Mouse (Mus musculus): ENCODE measurements around the gene Tmem117. TPM values are rescaled to one million over a fixed set of nuclear protein-coding genes. Genes with fewer than 3 reads are reported as not detected.

The Tmem117 gene
- polyA plus RNA-seq, 1 experiment = 1.1 TPM

DNA sequence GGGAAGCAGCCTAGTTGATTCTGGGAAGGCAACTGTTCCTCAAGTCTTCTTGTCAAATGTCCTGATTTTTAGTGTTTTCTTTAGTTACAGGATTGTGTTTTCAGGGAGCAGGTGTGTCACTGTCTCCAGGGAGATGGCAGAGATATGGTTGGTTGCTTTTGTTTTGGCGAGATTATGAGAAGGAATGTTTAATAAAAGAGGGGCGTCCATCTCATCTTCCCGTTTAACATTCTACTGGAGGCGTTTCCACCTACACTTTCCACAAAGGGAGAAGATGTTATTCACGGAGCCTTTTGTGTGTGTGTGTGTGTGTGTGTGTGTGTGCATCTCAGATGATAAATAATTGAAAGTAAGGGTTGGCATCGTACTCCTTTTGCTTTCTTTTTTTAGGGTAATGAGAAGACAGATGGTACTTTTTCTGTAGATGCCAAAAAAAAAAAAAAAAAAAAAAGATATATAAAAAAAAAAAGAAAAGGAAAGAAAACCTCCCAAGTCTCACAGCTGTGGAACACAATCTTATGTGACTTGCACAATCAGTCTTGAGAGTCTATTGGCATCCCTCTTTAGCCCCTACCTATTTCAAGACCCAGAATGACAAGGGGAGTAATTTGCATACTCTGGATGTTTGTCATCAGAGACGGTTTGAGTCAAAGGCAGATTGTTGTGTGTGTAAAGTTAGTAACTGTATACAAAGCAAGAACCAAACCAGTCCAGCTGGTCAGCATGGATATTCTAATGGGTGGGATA, 142.0 kb downstream of the Tmem117 start:
- DNase-seq (ENCODE audit: low spot score) = no peak

- DNase-seq (ENCODE audit: low spot score) = no peak
Observed at GRCm38 (mm10) chr15:94771691-94772090, 142.7 kb downstream of the Tmem117 start.

DNA sequence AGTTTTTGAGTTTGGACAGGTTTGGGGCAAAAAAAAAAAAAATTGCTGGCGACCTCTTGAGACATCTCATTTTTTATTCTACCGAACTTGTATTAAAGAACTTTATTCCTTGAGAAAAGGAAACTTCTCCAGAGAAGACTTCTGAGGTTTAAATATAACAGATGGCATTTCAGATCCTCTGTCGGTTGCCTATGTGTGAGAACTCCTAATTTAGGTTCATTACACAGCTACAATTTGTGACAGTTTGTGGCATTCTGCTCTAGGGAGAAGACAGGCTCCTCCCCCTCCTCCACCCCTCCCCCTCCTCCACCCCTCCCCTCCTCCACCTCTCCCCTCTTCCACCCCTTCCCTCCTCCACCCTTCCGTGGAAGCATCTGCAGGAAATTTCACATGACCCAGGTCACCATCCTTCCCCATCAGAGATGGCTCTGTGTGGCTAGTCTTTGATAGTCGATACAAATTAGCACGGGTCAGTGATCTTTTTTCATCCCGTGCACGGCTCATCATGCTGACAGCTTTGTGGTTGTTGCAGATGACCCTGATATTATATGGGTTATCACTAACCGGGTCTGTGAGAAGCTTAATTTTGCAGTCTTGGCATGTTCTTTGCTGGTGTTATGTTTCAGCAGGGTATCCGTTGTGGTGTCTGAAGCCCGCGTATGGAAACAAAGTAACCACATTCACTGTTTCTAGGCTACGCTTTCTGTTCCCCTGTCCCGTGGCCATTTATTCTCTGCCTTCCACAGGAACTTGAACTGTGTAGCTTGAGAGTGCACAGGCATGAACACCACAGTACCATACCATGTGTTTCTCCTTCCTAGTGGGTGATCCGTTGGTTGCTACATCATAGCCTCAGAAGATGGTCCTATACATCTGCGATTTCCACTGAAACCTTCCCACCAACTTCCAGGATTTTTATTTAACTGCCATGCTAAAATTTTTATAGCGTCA, 147.4 kb downstream of the Tmem117 start:
- no peak for DNase-seq (ENCODE audit: low spot score)

DNA sequence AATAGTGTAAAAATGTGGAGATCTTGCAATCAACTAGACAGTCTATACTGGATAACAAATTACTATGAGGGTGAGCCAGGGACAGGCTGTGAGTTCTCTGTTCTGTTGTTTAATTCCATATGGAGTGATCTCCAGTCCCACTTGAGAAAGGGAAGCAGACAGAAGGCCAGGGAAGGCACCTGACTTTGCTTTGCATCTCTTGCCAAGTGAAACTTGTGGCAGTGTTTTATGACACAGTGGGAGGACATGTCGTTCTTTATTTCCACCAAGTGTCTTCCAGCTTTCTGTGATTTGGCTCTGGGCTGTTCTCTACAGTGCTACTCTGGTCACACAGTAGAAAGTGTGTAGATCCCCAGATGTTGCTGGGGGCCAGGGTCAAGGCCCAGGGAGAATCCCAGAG, 152.5 kb downstream of the Tmem117 start:
- DNase-seq (ENCODE audit: low spot score) = no peak

GRCm38 (mm10) chr15:94793455-94793854, 164.4 kb downstream of the Tmem117 start:
- no peak for DNase-seq (ENCODE audit: low spot score)

- no peak for DNase-seq (ENCODE audit: low spot score)
Observed at GRCm38 (mm10) chr15:94795484-94795883, 166.5 kb downstream of the Tmem117 start.

GRCm38 (mm10) chr15:94798236-94798635, 169.2 kb downstream of the Tmem117 start:
- DNase-seq (ENCODE audit: low spot score) = no peak

GRCm38 (mm10) chr15:94801462-94801861, 172.4 kb downstream of the Tmem117 start:
- DNase-seq (ENCODE audit: low spot score) = no peak

DNA sequence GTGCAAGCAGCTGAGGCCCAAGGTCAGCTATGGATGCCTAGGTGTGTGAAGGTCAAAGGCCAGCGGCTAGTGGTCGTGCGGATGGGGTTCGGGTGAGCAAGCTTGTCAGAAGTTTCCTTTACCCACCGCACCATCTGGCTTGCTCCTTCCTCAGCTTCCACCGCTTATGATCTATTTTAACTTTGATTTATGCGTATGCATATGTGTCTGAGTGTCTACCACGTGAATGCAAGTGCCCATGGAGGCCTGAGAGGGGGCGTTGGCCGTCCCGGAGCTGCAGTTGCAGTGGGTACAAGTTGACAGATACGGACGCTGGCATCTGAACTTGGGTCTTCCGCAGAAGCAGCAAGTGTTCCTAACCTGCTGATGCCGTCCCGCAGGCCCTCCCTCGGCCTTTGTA, 173.8 kb downstream of the Tmem117 start:
- no peak for DNase-seq (ENCODE audit: low spot score)

DNA sequence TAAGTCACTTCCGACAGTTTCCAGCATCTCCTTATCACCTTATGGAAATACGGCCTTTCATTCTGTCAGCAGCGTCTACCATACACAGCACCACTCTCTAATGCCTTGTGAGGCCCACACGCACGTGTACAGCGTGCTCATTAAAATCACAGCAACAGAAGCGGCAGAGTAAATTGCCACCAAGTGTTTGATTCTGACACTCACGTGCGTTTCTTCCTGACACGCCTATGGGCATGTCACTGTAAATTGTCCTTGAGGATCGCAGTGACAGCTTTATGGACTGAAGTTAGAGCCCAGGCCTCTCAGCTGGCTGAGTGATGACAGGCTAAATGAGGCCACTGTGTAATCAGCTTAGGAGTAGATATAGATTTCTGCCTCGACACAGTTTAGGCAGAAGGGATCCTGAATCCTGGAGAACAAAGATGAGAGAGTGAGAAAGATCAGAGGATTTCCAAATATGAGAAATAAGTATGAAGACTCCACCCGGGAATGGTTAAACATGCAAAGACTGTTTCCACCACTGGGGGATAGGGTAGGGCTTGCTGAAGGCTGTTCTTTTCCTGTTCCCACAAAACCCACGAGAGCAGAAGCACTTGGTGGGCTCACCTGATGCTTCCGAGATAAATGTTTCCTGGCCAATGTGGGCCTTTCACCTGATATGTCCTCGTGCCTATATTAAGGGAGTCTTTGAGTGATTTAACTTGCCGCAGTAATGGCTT, 174.8 kb downstream of the Tmem117 start:
- DNase-seq (ENCODE audit: low spot score) = no peak

- no peak for DNase-seq (ENCODE audit: low spot score)
Observed at GRCm38 (mm10) chr15:94806005-94806404, 177.0 kb downstream of the Tmem117 start.

GRCm38 (mm10) chr15:94811550-94811949, 182.5 kb downstream of the Tmem117 start:
- no peak for DNase-seq (ENCODE audit: low spot score)

GRCm38 (mm10) chr15:94814213-94815100, 185.4 kb downstream of the Tmem117 start:
- no peak for DNase-seq (ENCODE audit: low spot score)

DNA sequence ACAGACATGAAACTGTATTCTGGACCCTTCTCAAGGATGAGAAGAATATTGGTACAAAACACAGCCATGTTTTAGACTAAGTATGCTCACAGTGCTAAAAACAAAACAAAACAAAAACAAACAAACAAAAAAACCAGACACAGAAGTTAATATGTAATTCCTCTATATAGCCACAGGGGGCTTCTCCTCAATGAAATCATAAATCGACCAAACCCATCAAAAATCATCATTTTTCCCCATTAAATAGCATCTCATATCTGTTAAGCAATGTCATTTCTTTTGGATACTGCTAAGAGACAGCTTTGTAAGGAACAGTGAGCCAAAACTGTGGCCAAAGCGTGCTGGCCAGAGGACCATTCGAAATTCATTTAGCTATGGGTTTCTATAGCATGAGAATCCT, 206.6 kb downstream of the Tmem117 start:
- no peak for DNase-seq (ENCODE audit: low spot score)

DNA sequence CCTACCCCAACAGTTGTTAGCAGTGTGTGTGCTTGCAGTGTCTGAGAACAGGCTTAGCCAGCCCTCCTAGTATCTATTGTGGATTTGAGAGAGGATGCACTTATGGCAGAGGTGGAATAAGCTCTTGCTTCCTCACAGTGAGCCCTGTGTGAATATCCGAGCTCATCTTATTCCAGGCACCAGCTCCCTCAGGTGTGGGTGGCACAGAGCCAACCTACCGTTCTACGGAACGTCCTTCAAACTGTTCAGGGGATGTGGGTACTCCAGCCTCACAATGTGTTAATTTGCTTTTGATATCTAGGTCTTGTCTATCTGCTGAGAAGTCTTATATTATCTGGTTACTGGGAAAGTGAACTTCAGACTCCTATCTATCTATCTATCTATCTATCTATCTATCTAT, 209.6 kb downstream of the Tmem117 start:
- no peak for DNase-seq (ENCODE audit: low spot score)

- no peak for DNase-seq (ENCODE audit: low spot score)
Observed at GRCm38 (mm10) chr15:94847501-94847900, 218.5 kb downstream of the Tmem117 start.

- no peak for DNase-seq (ENCODE audit: low spot score)
Observed at GRCm38 (mm10) chr15:94859641-94860040, 230.6 kb downstream of the Tmem117 start.

GRCm38 (mm10) chr15:94861173-94861572, 232.1 kb downstream of the Tmem117 start:
- no peak for DNase-seq (ENCODE audit: low spot score)

DNA sequence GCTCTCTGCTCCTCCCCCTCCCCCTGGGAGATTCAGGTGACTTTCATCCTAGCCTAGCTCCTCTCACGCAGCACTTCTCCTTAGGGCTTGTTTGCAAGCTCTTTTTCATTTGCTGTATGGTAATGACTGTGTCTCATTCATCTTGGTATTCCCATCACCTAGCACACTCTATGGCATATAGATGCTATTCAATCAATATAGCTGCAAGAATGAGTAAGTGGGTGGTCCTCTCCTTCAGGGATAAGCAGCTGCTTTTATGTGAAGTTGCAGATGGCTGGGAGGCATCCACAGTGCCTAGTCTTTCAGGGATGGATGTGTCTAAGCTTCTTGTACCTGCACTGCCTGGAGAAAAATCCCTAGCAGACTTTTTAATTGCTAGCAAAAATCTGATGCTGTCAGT, 235.1 kb downstream of the Tmem117 start:
- DNase-seq (ENCODE audit: low spot score) = no peak

DNA sequence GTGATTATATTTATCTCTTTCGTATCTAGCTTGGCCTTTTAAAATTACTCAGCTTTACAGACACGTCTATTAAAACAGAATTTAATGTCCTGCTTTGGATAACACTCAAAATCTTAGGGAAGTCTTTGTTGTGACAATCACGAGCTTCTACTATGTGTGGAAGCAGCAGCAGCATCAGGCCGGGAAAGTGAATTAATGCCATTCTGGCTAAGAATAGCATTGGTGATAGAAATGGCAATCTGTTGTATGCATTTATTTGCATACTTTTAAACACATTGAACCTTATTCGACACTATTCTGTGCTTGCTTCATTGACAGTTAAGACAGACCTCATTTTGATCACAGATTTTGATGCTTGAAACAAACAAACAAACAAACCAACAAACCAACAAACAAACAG, 239.3 kb downstream of the Tmem117 start:
- DNase-seq (ENCODE audit: low spot score) = no peak

DNA sequence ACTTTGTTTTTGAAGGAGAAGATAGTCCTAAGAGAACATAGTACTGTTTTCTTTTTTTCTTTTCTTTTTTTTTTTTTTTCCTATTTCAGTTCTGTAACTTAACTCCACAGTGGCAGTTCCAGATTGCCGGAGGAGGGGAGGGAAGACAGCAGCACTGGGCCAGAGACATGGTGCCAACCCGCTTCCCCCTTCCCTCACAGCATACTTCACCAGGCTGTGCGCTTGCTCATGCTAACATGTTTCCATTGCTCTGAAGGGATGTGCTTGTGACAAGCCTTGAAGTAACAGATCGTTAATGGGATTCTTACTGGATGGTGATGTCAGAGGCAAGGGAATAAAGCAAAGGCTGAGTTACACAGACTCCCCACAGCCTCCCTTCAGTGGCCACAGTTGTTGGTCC, 256.0 kb downstream of the Tmem117 start:
- no peak for DNase-seq (ENCODE audit: low spot score)

Data from urinary bladder, adult 2 months (tissue).